Mouse (Mus musculus) CH12.LX (cell line): Measurements from ENCODE around the gene Syna. TPM values are rescaled to one million over a fixed set of nuclear protein-coding genes. Genes with fewer than 3 reads are reported as not detected.

Source experiments
- DNase-seq: peaks from one replicate; pipeline ENCODE4 v3.0.0-alpha.2; 2013; ENCODE audit errors: extremely low read depth
- H3K27ac ChIP-seq: 2 replicates; pipeline ENCODE4 v1.5.1; 2012; ENCODE audit warnings: low read depth, mild to moderate bottlenecking, control low read depth, moderate library complexity; ENCODE audit not compliant: insufficient read depth
- H3K27me3 ChIP-seq: replicated peaks from 2 replicates; pipeline ENCODE3; 2012; ENCODE audit warnings: inconsistent platforms
- H3K36me3 ChIP-seq, 2 experiments: replicated peaks in 1 of 2; 2 replicates each; pipeline versions ENCODE3 to v1.6.1; 2012; ENCODE audit warnings: inconsistent platforms in 1 of 2, low read length in 1 of 2, mild to moderate bottlenecking in 1 of 2, mixed read lengths in 1 of 2, moderate library complexity in 1 of 2; ENCODE audit not compliant: control insufficient read depth in 1 of 2, insufficient read depth in 1 of 2
- H3K4me1 ChIP-seq, 2 experiments: 2 replicates each; pipeline ENCODE4 v1.6.1; 2012; ENCODE audit warnings: inconsistent platforms in 1 of 2, moderate library complexity in 1 of 2; ENCODE audit not compliant: insufficient read depth in 2 of 2, control insufficient read depth in 1 of 2
- H3K4me2 ChIP-seq: 2 replicates; pipeline ENCODE4 v1.6.1; 2012; ENCODE audit warnings: low read depth, mild to moderate bottlenecking, control low read depth; ENCODE audit not compliant: poor library complexity, insufficient read depth, severe bottlenecking
- H3K4me3 ChIP-seq, 3 experiments: fragments of 150-350 bp in 1 of 3; sonication (generic) in 1 of 3; replicated peaks in 1 of 3; 2 replicates each; pipeline versions ENCODE3 to v1.5.1; 2011 to 2012; ENCODE audit warnings: low read depth in 2 of 3, low read length in 2 of 3, mild to moderate bottlenecking in 2 of 3, moderate library complexity in 2 of 3, control low read depth in 1 of 3, improper control_type of control experiment in 1 of 3, inconsistent platforms in 1 of 3, mixed read lengths in 1 of 3; ENCODE audit not compliant: poor library complexity in 1 of 3
- H3K79me2 ChIP-seq: replicated peaks from 2 replicates; pipeline ENCODE4 v1.6.1; 2012; ENCODE audit warnings: mild to moderate bottlenecking, moderate library complexity; ENCODE audit not compliant: control insufficient read depth, poor library complexity, insufficient read depth, severe bottlenecking; ENCODE audit errors: extremely low read depth
- H3K9ac ChIP-seq: 2 replicates; pipeline ENCODE4 v1.6.1; 2012; ENCODE audit warnings: low read depth, mild to moderate bottlenecking, control low read depth, moderate library complexity; ENCODE audit not compliant: insufficient read depth
- H3K9me3 ChIP-seq: replicated peaks from 2 replicates; pipeline ENCODE3; 2012; ENCODE audit warnings: low read length, inconsistent platforms, mixed read lengths
- BHLHE40 ChIP-seq: IDR thresholded peaks from 2 replicates; pipeline ENCODE4 v1.6.1; 2011; ENCODE audit warnings: mild to moderate bottlenecking, low read depth, low read length, improper control_type of control experiment
- CHD1 ChIP-seq: IDR thresholded peaks from 2 replicates; pipeline ENCODE4 v1.6.1; 2012; ENCODE audit warnings: low read depth, low read length, improper control_type of control experiment, inconsistent platforms
- CHD2 ChIP-seq: IDR thresholded peaks from 2 replicates; pipeline ENCODE4 v1.6.1; 2011; ENCODE audit warnings: low read length, improper control_type of control experiment
- CTCF ChIP-seq, 2 experiments: IDR thresholded peaks in 1 of 2; conservative IDR thresholded peaks in 1 of 2; 2 replicates each; pipeline ENCODE4 v1.5.1; 2011 to 2012; ENCODE audit warnings: low read depth in 2 of 2, low read length in 2 of 2, improper control_type of control experiment in 1 of 2, inconsistent platforms in 1 of 2, mild to moderate bottlenecking in 1 of 2, moderate library complexity in 1 of 2
- ETS1 ChIP-seq: conservative IDR thresholded peaks from 2 replicates; pipeline ENCODE4 v1.6.1; 2012; ENCODE audit warnings: low read depth, mild to moderate bottlenecking, inconsistent platforms, low read length, improper control_type of control experiment, moderate library complexity
- GABPA ChIP-seq: IDR thresholded peaks from 2 replicates; pipeline ENCODE4 v1.6.1; 2012; ENCODE audit warnings: low read depth, low read length, improper control_type of control experiment, inconsistent platforms; ENCODE audit not compliant: insufficient replicate concordance
- HCFC1 ChIP-seq: IDR thresholded peaks from 2 replicates; pipeline ENCODE4 v1.6.1; 2012; ENCODE audit warnings: low read depth, mild to moderate bottlenecking, inconsistent platforms, low read length, improper control_type of control experiment
- JUN ChIP-seq: IDR thresholded peaks from 2 replicates; pipeline ENCODE4 v1.6.1; 2011; ENCODE audit warnings: low read depth, mild to moderate bottlenecking, low read length, improper control_type of control experiment, moderate library complexity; ENCODE audit not compliant: insufficient read depth
- JUND ChIP-seq: conservative IDR thresholded peaks from 2 replicates; pipeline ENCODE4 v1.6.1; 2011; ENCODE audit warnings: low read depth, low read length, improper control_type of control experiment
- KAT2A ChIP-seq: IDR thresholded peaks from 2 replicates; pipeline ENCODE4 v1.6.1; 2012; ENCODE audit warnings: low read length, improper control_type of control experiment, inconsistent platforms; ENCODE audit not compliant: insufficient replicate concordance
- MAX ChIP-seq: IDR thresholded peaks from 2 replicates; pipeline ENCODE4 v1.6.1; 2011; ENCODE audit warnings: low read length, improper control_type of control experiment
- MEF2A ChIP-seq: IDR thresholded peaks from 2 replicates; pipeline ENCODE4 v1.6.1; 2014; ENCODE audit warnings: low read depth, mild to moderate bottlenecking, inconsistent platforms, low read length, improper control_type of control experiment, borderline replicate concordance
- MXI1 ChIP-seq: IDR thresholded peaks from 2 replicates; pipeline ENCODE4 v1.6.1; 2011; ENCODE audit warnings: mild to moderate bottlenecking, low read depth, low read length, improper control_type of control experiment
- SIN3A ChIP-seq: IDR thresholded peaks from 2 replicates; pipeline ENCODE4 v1.6.1; 2012; ENCODE audit warnings: low read length, improper control_type of control experiment, inconsistent platforms
- USF1 ChIP-seq: IDR thresholded peaks from 2 replicates; pipeline ENCODE4 v1.6.1; 2014; ENCODE audit warnings: low read depth, mild to moderate bottlenecking, inconsistent platforms, low read length, improper control_type of control experiment
- USF2 ChIP-seq: conservative IDR thresholded peaks from 2 replicates; pipeline ENCODE4 v1.6.1; 2011; ENCODE audit warnings: low read depth, low read length, improper control_type of control experiment
- ZC3H11A ChIP-seq: IDR thresholded peaks from 2 replicates; pipeline ENCODE4 v1.6.1; 2012; ENCODE audit warnings: low read depth, mild to moderate bottlenecking, inconsistent platforms, low read length, improper control_type of control experiment
- dilution Hi-C: fragments of 300-500 bp; cut with MboI; formaldehyde crosslinking; loops from 2 replicates; pipeline ENCODE4 v1.14.3; 2020; ENCODE audit warnings: low sequenced_read_pairs; ENCODE audit not compliant: extremely low pct_unique_long_range_greater_than_20kb, extremely low pct_ligation_motif_present
- in situ Hi-C: fragments of 300-500 bp; cut with MboI; formaldehyde crosslinking; loops from 3 replicates; pipeline ENCODE4 v1.14.3; 2019; ENCODE audit warnings: low sequenced_read_pairs, low pct_ligation_motif_present, low pct_unique_long_range_greater_than_20kb, mixed read lengths
- polyA plus RNA-seq: library from polyadenylated mRNA; unstranded; fragments of >175 nt; gene quantifications from 2 replicates; pipeline ENCODE4 v1.2.1, GENCODE M21; 2012; ENCODE audit warnings: low read depth; ENCODE audit not compliant: insufficient read length
- total RNA-seq, 2 experiments: library from RNA; depleted of rRNA; stranded (reverse); fragments of 300-350 nt in 1 of 2; fragments of >200 nt in 1 of 2; gene quantifications; 2 replicates each; pipeline ENCODE4 v1.2.3; 2012 to 2014

The Syna gene
- total RNA-seq (2012; rRNA removed) = 0.08 and 0.13 TPM in 2 replicates
- total RNA-seq (2014; rRNA removed) = 0.13 TPM in 1 of 2 replicates, not detected in the other
- 2.3 and 4.0 TPM in 2 replicates for polyA plus RNA-seq

DNA sequence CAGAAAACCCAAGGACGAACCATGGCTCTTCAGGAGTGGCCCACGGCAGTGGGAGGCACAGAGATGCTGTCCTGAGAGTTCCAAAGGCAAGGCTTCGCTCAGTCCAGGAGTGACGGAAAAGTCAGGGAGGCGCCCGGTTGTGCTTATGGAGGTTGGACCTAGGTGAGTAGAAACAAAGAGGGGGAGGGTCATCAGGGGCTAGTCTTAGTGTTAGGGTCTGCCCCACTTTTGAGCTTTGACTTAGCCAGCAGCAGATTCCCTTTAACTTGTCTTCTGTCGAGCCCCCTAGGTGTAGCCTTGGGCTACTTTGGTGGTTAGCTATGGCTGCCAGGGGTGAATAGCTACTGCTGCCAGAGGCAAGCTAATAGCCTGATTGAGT lies at the start of gene Syna:
TSS of gene Syna (minus strand) at position 101 of the 379 bp plus-strand sequence.
- H3K4me2 ChIP-seq = no peak within 1 kb of the TSS
- TF ChIP-seq JUN = no peak
- TF ChIP-seq MAX = no peak
- no peak for TF ChIP-seq CTCF (conservative IDR thresholded peaks at IDR 0.05 in 1 of 2, IDR thresholded peaks at IDR 0.05 in 1 of 2; ENCODE audit: low read depth in 2 of 2, low read length in 2 of 2)
- TF ChIP-seq KAT2A = no peak
- no peak for TF ChIP-seq ZC3H11A
- no peak for TF ChIP-seq USF2
- no peak for TF ChIP-seq SIN3A
- TF ChIP-seq ETS1 = no peak
- TF ChIP-seq MXI1 = no peak
- no peak for TF ChIP-seq CHD2
- DNase-seq = no peak
- H3K27ac ChIP-seq = no peak within 1 kb of the TSS
- in situ Hi-C loops (no loop called here), dilution Hi-C loops (no loop called here)
- H3K79me2 ChIP-seq = no peaks in the 10 kb centered on the region
- no peak within 1 kb of the TSS for H3K9ac ChIP-seq
- no peaks in the 10 kb centered on the region for H3K4me1 ChIP-seq
- H3K9me3 ChIP-seq = no peaks in the 10 kb centered on the region
- H3K4me3 ChIP-seq = no peak within 1 kb of the TSS
- H3K36me3 ChIP-seq = peaks cover 0 to 4% of the 10 kb centered on the region in 2 experiments
- no peaks in the 10 kb centered on the region for H3K27me3 ChIP-seq

DNA sequence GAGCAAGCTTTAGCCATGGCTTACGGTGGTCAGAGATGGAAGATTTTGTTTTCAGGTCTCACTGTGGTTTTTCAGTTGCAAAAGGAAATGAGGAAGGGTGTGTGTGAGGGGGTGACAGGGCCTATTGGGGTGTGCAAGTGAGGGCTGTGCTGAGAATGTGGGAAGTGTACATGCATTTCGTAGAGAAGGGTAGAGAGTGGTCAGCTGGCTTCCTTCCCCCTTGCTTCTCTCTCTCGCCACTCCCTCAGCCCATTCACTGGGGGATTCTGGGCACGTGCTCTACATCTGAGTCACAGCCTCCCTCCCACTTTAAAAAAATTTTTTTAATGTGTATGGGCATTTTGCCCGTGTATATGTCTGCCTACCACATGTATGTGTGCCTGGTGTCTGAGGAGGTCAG lies 47.1 kb upstream of the Syna start:
- peaks cover 13 to 49% of the 10 kb centered on the region in 2 experiments for H3K4me1 ChIP-seq
- TF ChIP-seq JUND (no peak), HCFC1 (no peak), ZC3H11A (no peak), BHLHE40 (peak; percentile 84), GABPA (no peak), CHD1 (no peak), CHD2 (no peak), MEF2A (no peak), USF1 (no peak)
- DNase-seq = peak; percentile 28

More for the DNA sequence above, 47.1 kb upstream of the Syna start:
- Histone ChIP-seq H3K4me2 (no peak overlapping the region), H3K27ac (no peak overlapping the region), H3K4me3 (no peak overlapping the region), H3K27me3 (no peaks in the 10 kb centered on the region), H3K9me3 (no peaks in the 10 kb centered on the region), H3K9ac (no peak overlapping the region), H3K36me3 (peaks cover 60 to 82% of the 10 kb centered on the region in 2 experiments), H3K79me2 (peaks cover 26% of the 10 kb centered on the region)
- dilution Hi-C loops = no loop called here
- in situ Hi-C loops = loop anchor here (25.0 kb wide), 1 partner anchor 245 kb away; no protein-coding TSS in a partner anchor
